Mouse (Mus musculus): ENCODE measurements around the gene Syngr2. TPM values are rescaled to one million over a fixed set of nuclear protein-coding genes. Genes with fewer than 3 reads are reported as not detected.

Gene Syngr2
- polyA plus RNA-seq, 1 experiment from 2014 or later = 65.9 TPM

DNA sequence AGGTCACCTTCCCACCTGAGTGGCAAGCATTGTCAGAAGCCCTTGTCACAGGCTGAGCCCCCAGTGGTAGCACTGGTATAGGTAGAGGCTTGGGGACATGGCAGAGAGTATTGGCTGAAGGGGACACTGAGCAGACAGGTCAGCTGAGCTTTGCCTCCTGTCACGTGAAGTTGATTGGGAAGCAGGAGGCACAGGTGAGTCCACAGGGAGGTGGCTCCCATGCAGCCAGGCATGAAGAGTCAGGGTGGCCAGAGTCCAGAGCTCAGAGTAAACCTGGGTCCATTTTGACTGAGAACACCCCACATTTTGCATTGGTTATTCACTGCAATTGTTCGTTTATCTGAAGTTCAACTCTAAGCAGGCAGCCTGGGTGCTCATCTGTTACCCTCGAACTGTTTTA is 43.4 kb downstream of the Syngr2 start:
- Histone ChIP-seq H3K27me3 (ENCODE audit: insufficient read depth, low read length) (no peaks in the 10 kb centered on the region), H3K4me1 (ENCODE audit: insufficient read depth) (peaks cover 16% of the 10 kb centered on the region), H3K36me3 (ENCODE audit: insufficient read depth) (peaks cover 64% of the 10 kb centered on the region), H3K27ac (ENCODE audit: low read depth) (no peak overlapping the region), H3K4me2 (no peak overlapping the region), H3K4me3 (ENCODE audit: low read depth, low read length) (no peak overlapping the region), H3K9me3 (ENCODE audit: low read depth, low read length) (no peaks in the 10 kb centered on the region), H3K9ac (no peak overlapping the region)
- TF ChIP-seq CTCF (IDR thresholded peaks at IDR 0.05; ENCODE audit: low read depth) = no peak
- DNase-seq (no peak), ATAC-seq (ENCODE audit: insufficient read depth) (no peak)
- 72% methylated on average over 3 of the region's 3 CpGs for WGBS

DNA sequence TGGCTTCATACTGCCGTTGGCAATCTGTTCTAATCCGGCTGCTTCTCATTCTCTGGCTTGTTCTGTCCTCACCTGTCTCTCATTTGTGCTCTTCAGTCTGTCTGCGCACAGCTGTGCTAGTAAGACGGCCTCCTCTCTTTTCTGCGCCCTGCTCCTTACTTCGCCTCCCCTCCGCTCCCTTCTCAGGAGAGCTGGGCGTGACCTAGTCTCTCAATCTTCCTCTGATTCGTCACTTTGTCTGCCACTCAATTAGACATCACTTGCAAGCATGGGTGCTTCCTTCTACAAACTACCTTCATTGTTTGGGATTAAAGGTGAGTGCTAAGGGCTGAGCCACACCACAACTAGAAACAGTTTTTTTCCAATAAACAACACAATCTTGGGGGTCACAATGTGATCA is 44.8 kb downstream of the Syngr2 start:
- H3K36me3 ChIP-seq (ENCODE audit: insufficient read depth) = peaks cover 67% of the 10 kb centered on the region
- H3K4me3 ChIP-seq (ENCODE audit: low read depth, low read length) = no peak overlapping the region
- TF ChIP-seq CTCF (IDR thresholded peaks at IDR 0.05; ENCODE audit: low read depth) = no peak
- H3K4me2 ChIP-seq = no peak overlapping the region
- no peak for DNase-seq
- H3K9me3 ChIP-seq (ENCODE audit: low read depth, low read length) = no peaks in the 10 kb centered on the region
- no peak overlapping the region for H3K9ac ChIP-seq
- no peak for ATAC-seq (ENCODE audit: insufficient read depth)
- 89% methylated on average over 9 of the region's 9 CpGs for WGBS
- peaks cover 10% of the 10 kb centered on the region for H3K4me1 ChIP-seq (ENCODE audit: insufficient read depth)
- no peak overlapping the region for H3K27ac ChIP-seq (ENCODE audit: low read depth)
- no peaks in the 10 kb centered on the region for H3K27me3 ChIP-seq (ENCODE audit: insufficient read depth, low read length)

DNA sequence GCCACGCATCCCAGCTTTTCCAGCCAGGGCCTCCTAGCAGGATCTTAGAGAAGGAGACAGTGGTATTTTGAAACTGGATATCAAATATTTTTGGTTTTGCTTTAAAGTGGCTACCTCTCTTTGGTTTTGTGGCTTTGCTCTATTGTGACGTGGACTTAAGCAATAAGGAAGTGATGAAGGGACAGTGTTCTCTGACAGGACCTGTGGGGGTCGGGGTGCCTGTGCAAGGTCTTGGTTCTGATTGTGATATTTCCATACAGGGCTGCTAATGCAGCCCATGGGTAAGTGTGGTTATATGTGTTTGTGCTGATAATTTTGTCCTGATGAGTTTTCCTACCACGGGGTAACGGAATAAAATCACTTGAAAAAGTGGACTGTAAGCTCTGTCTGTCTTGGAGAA is 45.9 kb downstream of the Syngr2 start:
- H3K4me2 ChIP-seq = no peak overlapping the region
- no peak overlapping the region for H3K9ac ChIP-seq
- H3K27ac ChIP-seq (ENCODE audit: low read depth) = no peak overlapping the region
- DNase-seq (no peak), ATAC-seq (ENCODE audit: insufficient read depth) (no peak)
- H3K36me3 ChIP-seq (ENCODE audit: insufficient read depth) = peaks cover 67% of the 10 kb centered on the region
- H3K4me1 ChIP-seq (ENCODE audit: insufficient read depth) = peaks cover 5% of the 10 kb centered on the region
- 92% methylated on average over 5 of the region's 5 CpGs for WGBS
- H3K4me3 ChIP-seq (ENCODE audit: low read depth, low read length) = no peak overlapping the region
- no peak for TF ChIP-seq CTCF (IDR thresholded peaks at IDR 0.05; ENCODE audit: low read depth)
- H3K27me3 ChIP-seq (ENCODE audit: insufficient read depth, low read length) = peaks cover 7% of the 10 kb centered on the region
- no peaks in the 10 kb centered on the region for H3K9me3 ChIP-seq (ENCODE audit: low read depth, low read length)

DNA sequence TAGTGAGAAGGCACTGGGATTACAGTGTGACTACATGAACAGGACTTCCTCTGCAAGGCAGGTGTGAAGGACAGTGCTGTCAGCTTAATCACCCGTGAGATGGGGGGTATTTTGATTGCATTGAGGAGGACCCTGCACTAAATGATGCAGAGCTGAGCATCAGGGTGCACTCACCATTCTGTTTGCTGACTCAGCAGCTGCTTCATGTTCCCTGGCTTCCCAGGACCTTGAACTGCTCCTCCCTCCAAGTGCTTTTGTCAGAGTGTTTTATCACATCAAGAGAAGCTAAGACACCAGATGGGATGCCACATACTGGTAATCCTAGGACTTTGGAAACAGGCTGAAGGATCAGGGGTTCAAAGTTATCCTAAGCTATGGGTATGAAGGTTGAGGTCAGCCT is 46.5 kb downstream of the Syngr2 start:
- ATAC-seq (ENCODE audit: insufficient read depth) = no peak
- TF ChIP-seq CTCF (IDR thresholded peaks at IDR 0.05; ENCODE audit: low read depth) = no peak
- Histone ChIP-seq H3K4me3 (ENCODE audit: low read depth, low read length) (no peak overlapping the region), H3K4me2 (no peak overlapping the region), H3K9ac (no peak overlapping the region), H3K27ac (ENCODE audit: low read depth) (no peak overlapping the region), H3K27me3 (ENCODE audit: insufficient read depth, low read length) (peaks cover 14% of the 10 kb centered on the region), H3K36me3 (ENCODE audit: insufficient read depth) (peaks cover 65% of the 10 kb centered on the region), H3K4me1 (ENCODE audit: insufficient read depth) (0 out of 2 replicates have a peak, but pooled peaks cover 1% of the 10 kb centered on the region), H3K9me3 (ENCODE audit: low read depth, low read length) (no peaks in the 10 kb centered on the region)
- WGBS = 61% methylated on average over 1 of the region's 1 CpGs
- DNase-seq = no peak

DNA sequence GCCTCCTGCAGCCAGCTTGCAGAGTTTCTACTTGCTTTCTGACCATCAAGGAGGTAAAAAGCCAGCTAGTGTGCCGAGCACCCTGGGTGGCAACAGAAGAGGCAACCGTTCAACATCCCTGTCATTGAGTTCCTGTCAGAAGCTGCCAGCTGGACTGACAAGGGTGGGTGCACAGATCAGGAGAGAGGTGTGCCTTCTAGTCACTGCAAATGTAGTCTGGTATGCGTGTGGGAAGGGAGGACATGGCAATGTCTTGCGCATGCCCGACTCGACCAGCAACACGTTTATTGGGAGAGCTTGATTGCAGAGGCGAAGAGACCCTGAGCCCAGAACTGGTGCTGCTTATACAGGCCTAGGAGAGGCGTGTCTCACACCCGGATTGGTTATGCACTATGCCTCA is 48.0 kb downstream of the Syngr2 start:
- ATAC-seq (ENCODE audit: insufficient read depth) (no peak), DNase-seq (no peak)
- no peaks in the 10 kb centered on the region for H3K9me3 ChIP-seq (ENCODE audit: low read depth, low read length)
- H3K4me3 ChIP-seq (ENCODE audit: low read depth, low read length) = no peak overlapping the region
- peaks cover 55% of the 10 kb centered on the region for H3K36me3 ChIP-seq (ENCODE audit: insufficient read depth)
- no peak overlapping the region for H3K9ac ChIP-seq
- H3K4me1 ChIP-seq (ENCODE audit: insufficient read depth) = no peaks in the 10 kb centered on the region
- peaks cover 20% of the 10 kb centered on the region for H3K27me3 ChIP-seq (ENCODE audit: insufficient read depth, low read length)
- no peak overlapping the region for H3K27ac ChIP-seq (ENCODE audit: low read depth)
- no peak overlapping the region for H3K4me2 ChIP-seq
- no peak for TF ChIP-seq CTCF (IDR thresholded peaks at IDR 0.05; ENCODE audit: low read depth)
- 92% methylated on average over 10 of the region's 10 CpGs for WGBS

DNA sequence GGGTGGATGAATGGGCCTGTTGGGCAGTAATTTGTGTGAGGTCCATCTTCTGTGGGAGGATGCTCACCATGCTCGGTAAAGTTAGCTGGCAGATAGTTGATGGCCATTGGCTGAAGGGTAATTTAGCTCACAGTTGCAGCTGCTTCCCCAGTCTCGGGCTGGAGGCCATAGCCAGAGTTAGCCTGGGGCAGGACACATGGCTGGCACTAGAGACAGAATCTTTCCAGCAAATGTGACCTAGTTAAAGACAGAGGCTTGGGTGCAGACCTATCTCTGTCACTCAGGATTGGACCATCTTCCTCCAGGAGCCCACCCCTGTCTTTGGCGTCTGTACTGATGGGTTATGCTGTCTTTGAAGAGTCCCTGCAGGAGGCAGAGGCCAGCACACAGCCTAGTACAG is 48.9 kb downstream of the Syngr2 start:
- H3K9ac ChIP-seq = no peak overlapping the region
- H3K9me3 ChIP-seq (ENCODE audit: low read depth, low read length) = no peaks in the 10 kb centered on the region
- no peak overlapping the region for H3K4me2 ChIP-seq
- no peak for ATAC-seq (ENCODE audit: insufficient read depth)
- WGBS = 64% methylated on average over 3 of the region's 3 CpGs
- peaks cover 46% of the 10 kb centered on the region for H3K36me3 ChIP-seq (ENCODE audit: insufficient read depth)
- H3K4me3 ChIP-seq (ENCODE audit: low read depth, low read length) = no peak overlapping the region
- H3K4me1 ChIP-seq (ENCODE audit: insufficient read depth) = no peaks in the 10 kb centered on the region
- no peak for TF ChIP-seq CTCF (IDR thresholded peaks at IDR 0.05; ENCODE audit: low read depth)
- peaks cover 23% of the 10 kb centered on the region for H3K27me3 ChIP-seq (ENCODE audit: insufficient read depth, low read length)
- no peak for DNase-seq
- no peak overlapping the region for H3K27ac ChIP-seq (ENCODE audit: low read depth)

DNA sequence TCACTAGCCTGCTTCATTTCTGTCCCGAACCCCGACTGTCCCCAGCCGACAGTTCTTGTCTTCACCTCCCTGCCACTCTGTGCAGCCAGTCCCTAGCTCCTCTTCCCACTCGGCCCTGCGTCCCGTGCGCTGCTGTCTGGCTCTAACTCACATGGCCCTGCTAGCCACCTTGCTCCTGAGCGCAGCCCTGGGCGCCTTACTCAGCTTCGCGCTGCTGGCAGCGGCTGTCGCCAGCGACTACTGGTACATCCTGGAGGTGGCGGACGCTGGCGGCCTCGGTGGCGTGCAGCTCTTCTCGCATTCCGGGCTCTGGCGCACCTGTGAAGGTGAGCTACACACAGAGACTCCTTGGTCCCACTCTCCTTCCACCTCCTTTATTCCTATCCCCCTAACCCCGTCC is 51.1 kb downstream of the Syngr2 start, which contains the start of gene Tmem235:
Tmem235 (plus strand) TSS at position 152 of the 400 bp plus-strand sequence.
- Histone ChIP-seq H3K36me3 (ENCODE audit: insufficient read depth) (peaks cover 24% of the 10 kb centered on the region), H3K27me3 (ENCODE audit: insufficient read depth, low read length) (peaks cover 23% of the 10 kb centered on the region), H3K4me3 (ENCODE audit: low read depth, low read length) (no peak within 1 kb of the TSS), H3K9me3 (ENCODE audit: low read depth, low read length) (no peaks in the 10 kb centered on the region), H3K9ac (no peak within 1 kb of the TSS; the same call in 1 of the 2 replicates), H3K27ac (ENCODE audit: low read depth) (no peak within 1 kb of the TSS), H3K4me1 (ENCODE audit: insufficient read depth) (no peaks in the 10 kb centered on the region), H3K4me2 (0 out of 2 replicates have a peak within 1 kb of the TSS, but pooled peaks have one; percentile 15)
- DNase-seq (no peak), ATAC-seq (ENCODE audit: insufficient read depth) (no peak)
- TF ChIP-seq CTCF (IDR thresholded peaks at IDR 0.05; ENCODE audit: low read depth) = no peak
- WGBS = 3% methylated on average over 23 of the region's 23 CpGs

Measured in lung, embryonic 14.5 days (tissue).